Mouse (Mus musculus) hindbrain, postnatal 0 days (tissue): Measurements from ENCODE around the gene Gm26602. TPM values are rescaled to one million over a fixed set of nuclear protein-coding genes. Genes with fewer than 3 reads are reported as not detected.
"Not testable (repeated sequence)": the region's sequence is repeated elsewhere in the genome, so short reads cannot be mapped to it uniquely, and the experiment has no call there.

Source experiments
- ATAC-seq: fragments of 200-750 bp; cut with Nextera tagmentation; 2 replicates; pipeline ENCODE4 v1.8.0; 2017; ENCODE audit warnings: mild to moderate bottlenecking, moderate TSS enrichment, moderate library complexity
- DNase-seq: peaks from one replicate; pipeline ENCODE4 v3.0.0-alpha.2; 2015; ENCODE audit warnings: low spot score
- H3K27ac ChIP-seq: fragments of 300-500 bp; sonication (generic); 2 replicates; pipeline ENCODE4 v1.5.1; 2014; ENCODE audit warnings: mild to moderate bottlenecking
- H3K27me3 ChIP-seq: fragments of 300-500 bp; sonication (generic); 2 replicates; pipeline ENCODE4 v1.6.1; 2014; ENCODE audit warnings: low read length, mixed read lengths; ENCODE audit not compliant: insufficient read depth
- H3K36me3 ChIP-seq: fragments of 300-500 bp; sonication (generic); 2 replicates; pipeline ENCODE4 v1.6.1; 2014; ENCODE audit warnings: low read length, mixed read lengths; ENCODE audit not compliant: insufficient read depth
- H3K4me1 ChIP-seq: fragments of 300-500 bp; sonication (generic); 2 replicates; pipeline ENCODE4 v1.6.1; 2014; ENCODE audit warnings: antibody characterized with exemption, low read length, mixed read lengths; ENCODE audit not compliant: insufficient read depth
- H3K4me2 ChIP-seq: fragments of 300-500 bp; sonication (generic); 2 replicates; pipeline ENCODE4 v1.6.1; 2014; ENCODE audit warnings: low read depth, mild to moderate bottlenecking, low read length, moderate library complexity, mixed read lengths
- H3K4me3 ChIP-seq: fragments of 300-500 bp; sonication (generic); 2 replicates; pipeline ENCODE4 v1.5.1; 2014; ENCODE audit warnings: low read length
- H3K9ac ChIP-seq: fragments of 300-500 bp; sonication (generic); replicated peaks from 2 replicates; pipeline ENCODE4 v1.6.1; 2014; ENCODE audit warnings: mild to moderate bottlenecking, low read length, moderate library complexity, mixed read lengths
- H3K9me3 ChIP-seq: fragments of 300-500 bp; sonication (generic); 2 replicates; pipeline ENCODE4 v1.6.1; 2016; ENCODE audit warnings: low read length, mixed read lengths
- CTCF ChIP-seq: IDR thresholded peaks from 2 replicates; pipeline ENCODE4 v1.5.1; 2016; ENCODE audit warnings: antibody characterized with exemption, control low read depth, low read depth
- WGBS: fragments of 180-500 bp; shearing (Covaris S2); extraction: QIAGEN DNeasy Blood & Tissue Kit; methylation state at CpG from one replicate; pipeline ENCODE4 v1.1.7; 2014; 5-methylcytosine and 5-hydroxymethylcytosine counted together
- polyA plus RNA-seq: library from polyadenylated mRNA; unstranded; fragments of >200 nt; fragmentation: Nextera tagmentation; extraction: Ambion mirVana; gene quantifications from 2 replicates; pipeline ENCODE4 v1.2.1, GENCODE M21; 2015
- total RNA-seq: library from RNA; depleted of rRNA; stranded (reverse); fragments of >200 nt; gene quantifications from 2 replicates; pipeline ENCODE4 v1.2.3, GENCODE M21; 2014

Gene Gm26602
- total and polyA plus RNA-seq, 2 experiments from 2014 or later, result 17.2 TPM; not detected in 1

DNA sequence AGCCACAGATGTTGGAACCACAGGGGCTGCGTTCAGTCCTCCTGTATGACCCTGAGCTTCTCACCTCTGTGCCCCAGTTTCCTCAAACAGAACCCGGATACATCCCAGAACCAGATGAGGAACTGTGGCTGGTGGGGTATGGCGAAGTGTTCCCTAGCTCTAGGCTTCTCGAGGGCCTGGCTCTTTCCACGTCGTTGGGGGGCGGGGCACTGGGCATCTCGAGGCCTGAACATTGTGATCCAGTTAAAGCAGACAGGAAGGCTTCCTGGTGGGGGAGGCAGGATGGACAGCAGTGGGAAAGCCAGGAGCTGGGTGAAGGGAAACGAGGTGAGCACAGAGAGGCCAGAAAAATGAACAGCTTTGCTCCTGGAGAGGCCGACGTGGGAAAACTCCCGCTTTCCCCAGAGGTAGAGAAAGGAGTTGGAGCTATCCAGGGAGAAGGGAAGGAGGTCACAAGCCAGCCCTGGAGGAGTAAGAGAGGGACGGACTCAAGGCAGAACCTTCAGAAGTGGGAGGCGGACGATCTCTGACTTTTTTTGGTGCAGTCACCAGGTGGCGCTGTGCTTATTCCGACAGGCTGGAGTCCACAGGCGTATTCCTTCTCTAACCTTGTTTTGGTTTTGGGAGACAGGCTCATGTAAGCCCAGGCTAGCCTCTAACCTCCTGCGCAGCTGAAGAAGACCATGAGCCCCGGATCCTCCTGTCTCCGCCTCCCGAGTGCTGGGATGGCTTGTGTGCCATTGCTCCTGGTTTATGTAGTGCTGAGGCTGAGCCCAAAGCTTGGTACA is 27.2 kb upstream of the Gm26602 start:
- H3K4me1 ChIP-seq, result no peaks in the 10 kb centered on the region
- DNase-seq (peak; percentile 87), ATAC-seq (peak; percentile 59; the same call in 1 of the 2 replicates)
- H3K4me2 ChIP-seq, result no peak overlapping the region
- no peak overlapping the region for H3K27ac ChIP-seq
- TF ChIP-seq CTCF, result peak; percentile 86
- H3K9ac ChIP-seq, result no peak overlapping the region
- peaks cover 5% of the 10 kb centered on the region; the same call in 1 of the 2 replicates for H3K27me3 ChIP-seq
- H3K36me3 ChIP-seq, result no peaks in the 10 kb centered on the region
- WGBS, result 16% methylated on average over 22 of the region's 22 CpGs
- no peaks in the 10 kb centered on the region for H3K9me3 ChIP-seq
- no peak overlapping the region for H3K4me3 ChIP-seq

DNA sequence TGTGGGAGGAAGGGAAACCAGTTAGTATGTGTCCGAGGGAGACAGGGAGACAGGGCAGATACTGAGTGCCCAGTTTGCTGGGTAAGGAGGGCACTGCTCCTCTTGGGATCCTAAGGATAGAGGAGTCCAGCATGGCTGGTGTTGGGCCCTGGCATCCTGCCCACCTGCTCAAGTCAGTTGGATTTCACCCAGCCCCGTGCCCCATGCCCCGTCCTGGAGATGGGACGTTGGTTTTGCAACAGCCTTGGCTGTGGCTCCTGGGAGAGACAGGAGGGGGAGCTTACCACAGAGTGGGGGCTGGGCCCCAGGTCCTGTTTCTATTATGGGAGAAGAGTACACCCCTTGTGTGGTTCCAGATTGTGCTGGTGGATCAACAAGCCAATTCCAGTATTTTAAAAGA is 26.2 kb upstream of the Gm26602 start:
- no peak overlapping the region for H3K4me3 ChIP-seq
- H3K4me1 ChIP-seq, result no peaks in the 10 kb centered on the region
- H3K9me3 ChIP-seq, result no peaks in the 10 kb centered on the region
- no peaks in the 10 kb centered on the region for H3K36me3 ChIP-seq
- H3K27me3 ChIP-seq, result peaks cover 5% of the 10 kb centered on the region; the same call in 1 of the 2 replicates
- ATAC-seq (no peak), DNase-seq (peak; percentile 45)
- no peak for TF ChIP-seq CTCF
- 25% methylated on average over 4 of the region's 4 CpGs for WGBS
- no peak overlapping the region for H3K27ac ChIP-seq
- H3K9ac ChIP-seq, result no peak overlapping the region
- no peak overlapping the region for H3K4me2 ChIP-seq

DNA sequence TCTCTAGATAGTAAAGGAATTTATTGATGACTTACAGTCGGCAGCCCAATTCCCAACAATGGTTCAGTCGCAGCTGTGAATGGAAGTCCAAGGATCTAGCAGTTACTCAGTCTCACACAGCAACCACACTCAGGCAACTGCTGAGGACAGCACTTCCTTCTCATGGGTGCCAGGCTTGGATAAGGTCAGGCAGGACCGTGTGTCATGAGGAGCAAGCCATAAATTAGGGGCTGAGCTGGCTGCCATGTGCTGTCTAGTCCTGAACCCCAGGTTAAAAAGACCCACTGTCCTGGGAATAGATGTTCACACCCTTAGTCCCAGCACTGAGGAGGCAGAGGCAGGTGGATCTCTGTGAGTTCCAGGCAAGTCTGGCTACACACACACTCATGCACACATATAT is 25.7 kb upstream of the Gm26602 start:
- H3K4me2 ChIP-seq, H3K4me3 ChIP-seq, DNase-seq, H3K4me1 ChIP-seq, H3K27ac ChIP-seq, H3K36me3 ChIP-seq, H3K9me3 ChIP-seq, H3K27me3 ChIP-seq, H3K9ac ChIP-seq, ATAC-seq: not testable (repeated sequence)
- 85% methylated on average over 2 of the region's 3 CpGs for WGBS

DNA sequence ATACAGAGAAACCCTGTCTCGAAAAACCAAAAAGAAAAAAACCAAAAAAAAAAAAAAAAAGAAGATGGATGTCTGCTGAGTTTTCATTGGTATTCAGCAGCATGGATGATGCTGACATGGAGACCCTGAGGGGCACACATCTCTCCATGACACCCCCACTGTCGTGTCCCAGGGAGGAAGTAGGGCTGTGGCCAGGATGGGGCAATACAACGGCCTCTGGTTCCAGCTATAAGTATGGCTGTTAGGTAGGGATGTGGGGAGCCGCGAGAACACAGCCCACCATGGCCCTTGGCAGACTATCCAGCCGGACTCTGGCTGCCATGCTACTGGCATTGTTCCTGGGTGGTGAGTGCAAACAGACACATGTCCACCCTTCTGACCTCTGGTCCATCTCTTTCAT is 24.6 kb upstream of the Gm26602 start, which contains the start of gene Elane:
TSS of gene Elane (plus strand) at position 194 of the 400 bp plus-strand sequence.
- TF ChIP-seq CTCF, result no peak
- DNase-seq (no peak), ATAC-seq (no peak)
- no peak within 1 kb of the TSS for H3K4me2 ChIP-seq
- 77% methylated on average over 6 of the region's 6 CpGs for WGBS
- H3K27ac ChIP-seq, result no peak within 1 kb of the TSS
- no peaks in the 10 kb centered on the region for H3K4me1 ChIP-seq
- H3K4me3 ChIP-seq, result no peak within 1 kb of the TSS
- H3K36me3 ChIP-seq, result no peaks in the 10 kb centered on the region
- H3K27me3 ChIP-seq, result peaks cover 5% of the 10 kb centered on the region; the same call in 1 of the 2 replicates
- H3K9me3 ChIP-seq, result no peaks in the 10 kb centered on the region
- no peak within 1 kb of the TSS for H3K9ac ChIP-seq

DNA sequence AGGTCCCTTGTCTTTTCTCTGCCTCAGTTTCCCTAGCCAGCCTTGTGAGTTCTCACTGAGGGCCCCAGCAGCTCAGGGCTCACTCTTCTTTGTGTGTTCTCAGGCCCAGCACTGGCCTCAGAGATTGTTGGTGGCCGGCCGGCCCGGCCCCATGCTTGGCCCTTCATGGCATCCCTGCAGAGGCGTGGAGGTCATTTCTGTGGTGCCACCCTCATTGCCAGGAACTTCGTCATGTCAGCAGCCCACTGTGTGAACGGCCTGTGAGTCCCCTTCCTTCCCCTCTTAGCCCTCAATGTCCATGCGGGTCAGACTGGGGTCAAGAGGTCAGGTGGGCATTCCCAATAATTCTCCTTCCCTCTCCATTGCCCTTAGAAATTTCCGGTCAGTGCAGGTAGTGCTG is 24.0 kb upstream of the Gm26602 start:
- H3K4me1 ChIP-seq, result no peaks in the 10 kb centered on the region
- no peak overlapping the region for H3K4me3 ChIP-seq
- no peaks in the 10 kb centered on the region for H3K9me3 ChIP-seq
- H3K9ac ChIP-seq, result no peak overlapping the region
- 0 out of 2 replicates have a peak, but pooled peaks cover 5% of the 10 kb centered on the region for H3K27me3 ChIP-seq
- TF ChIP-seq CTCF, result no peak
- no peak for ATAC-seq
- no peak for DNase-seq
- no peak overlapping the region for H3K27ac ChIP-seq
- no peak overlapping the region for H3K4me2 ChIP-seq
- 86% methylated on average over 8 of the region's 8 CpGs for WGBS
- no peaks in the 10 kb centered on the region for H3K36me3 ChIP-seq

DNA sequence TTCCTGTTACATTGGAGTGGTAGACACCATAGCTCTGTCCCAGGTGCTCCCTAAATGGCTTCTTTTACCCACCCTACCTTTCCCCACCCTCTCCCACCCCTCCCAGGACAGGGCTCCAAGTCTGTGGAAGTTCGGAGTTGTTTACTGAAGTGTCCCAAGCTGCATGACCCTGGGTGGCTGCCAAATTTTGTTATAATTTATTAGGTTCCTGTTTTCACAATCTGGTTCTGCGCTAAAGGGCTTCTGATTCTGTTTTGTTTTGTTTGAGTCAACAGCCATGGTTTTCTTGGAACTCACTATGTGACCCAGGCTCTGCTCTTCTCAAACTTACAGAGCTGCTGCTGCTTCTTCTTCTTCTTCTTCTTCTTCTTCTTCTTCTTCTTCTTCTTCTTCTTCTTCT is 21.3 kb upstream of the Gm26602 start:
- Histone ChIP-seq H3K4me3 (no peak overlapping the region), H3K9ac (no peak overlapping the region), H3K27ac (no peak overlapping the region), H3K36me3 (no peaks in the 10 kb centered on the region), H3K4me2 (no peak overlapping the region), H3K27me3 (no peaks in the 10 kb centered on the region), H3K9me3 (no peaks in the 10 kb centered on the region), H3K4me1 (no peaks in the 10 kb centered on the region)
- ATAC-seq, result no peak
- TF ChIP-seq CTCF, result no peak
- DNase-seq, result no peak
- whole genome bisulfite sequencing, result 78% methylated on average over 2 of the region's 2 CpGs

DNA sequence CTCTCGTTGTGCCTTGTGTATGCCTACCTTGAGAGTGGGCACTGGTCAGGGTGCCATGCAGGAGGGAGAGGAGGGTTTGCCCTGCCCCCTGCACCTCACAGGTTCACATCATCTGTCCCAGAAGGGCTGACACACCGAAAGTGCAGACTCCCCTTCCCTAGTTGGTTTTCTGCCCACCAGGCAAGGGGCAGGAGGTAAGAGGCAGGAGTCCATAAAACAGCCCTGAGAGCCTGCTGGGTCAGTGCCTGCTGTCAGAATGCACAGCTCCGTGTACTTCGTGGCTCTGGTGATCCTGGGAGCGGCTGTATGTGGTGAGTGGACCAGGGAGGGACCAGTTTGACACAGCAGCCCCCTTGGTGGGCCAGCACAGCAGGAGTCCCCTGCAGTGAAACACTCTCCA is 20.0 kb upstream of the Gm26602 start, which contains the start of gene Cfd:
TSS of gene Cfd (plus strand) at position 184 of the 400 bp plus-strand sequence.
- Histone ChIP-seq H3K27me3 (no peaks in the 10 kb centered on the region), H3K9me3 (no peaks in the 10 kb centered on the region), H3K27ac (no peak within 1 kb of the TSS), H3K9ac (no peak within 1 kb of the TSS), H3K4me2 (no peak within 1 kb of the TSS), H3K4me3 (no peak within 1 kb of the TSS), H3K4me1 (no peaks in the 10 kb centered on the region), H3K36me3 (peaks cover 6% of the 10 kb centered on the region; the same call in 1 of the 2 replicates)
- 46% methylated on average over 5 of the region's 5 CpGs for WGBS
- TF ChIP-seq CTCF, result no peak
- no peak for DNase-seq
- no peak for ATAC-seq
